Mouse (Mus musculus): ENCODE results near the gene Tmem178. TPM values are rescaled to one million over a fixed set of nuclear protein-coding genes. Genes with fewer than 3 reads are reported as not detected.
A peak's percentile ranks its signal among the peaks of the same experiment; 100 is the strongest.

The Tmem178 gene
- polyA plus RNA-seq, 1 experiment from 2014 or later, result 33.9 TPM

- Histone ChIP-seq H3K27me3 (ENCODE audit: control insufficient read depth, insufficient read depth, low read length) (no peaks in the 10 kb centered on the region), H3K27ac (no peak overlapping the region), H3K9ac (no peak overlapping the region), H3K4me2 (replicated peaks) (no peak overlapping the region), H3K36me3 (replicated peaks; ENCODE audit: control insufficient read depth, insufficient read depth) (peaks cover 4% of the 10 kb centered on the region; the same call in 1 of the 2 replicates), H3K4me1 (replicated peaks; ENCODE audit: control insufficient read depth, insufficient read depth, low read length) (0 out of 2 replicates have a peak, but pooled peaks cover 6% of the 10 kb centered on the region), H3K4me3 (replicated peaks; ENCODE audit: low read length) (no peak overlapping the region), H3K9me3 (ENCODE audit: control insufficient read depth, low read length) (no peaks in the 10 kb centered on the region)
- WGBS, result 77% methylated on average over 11 of the region's 11 CpGs
- DNase-seq (ENCODE audit: low spot score) (no peak), ATAC-seq (ENCODE audit: low FRiP score) (no peak)
Measured at GRCm38 (mm10) chr17:81004454-81004853, 60.0 kb downstream of the Tmem178 start.

GRCm38 (mm10) chr17:81005292-81005691 lies 60.9 kb downstream of the Tmem178 start:
- Histone ChIP-seq H3K9me3 (ENCODE audit: control insufficient read depth, low read length) (no peaks in the 10 kb centered on the region), H3K27me3 (ENCODE audit: control insufficient read depth, insufficient read depth, low read length) (no peaks in the 10 kb centered on the region), H3K4me2 (replicated peaks) (no peak overlapping the region), H3K4me1 (replicated peaks; ENCODE audit: control insufficient read depth, insufficient read depth, low read length) (0 out of 2 replicates have a peak, but pooled peaks cover 9% of the 10 kb centered on the region), H3K4me3 (replicated peaks; ENCODE audit: low read length) (no peak overlapping the region), H3K9ac (no peak overlapping the region), H3K27ac (no peak overlapping the region), H3K36me3 (replicated peaks; ENCODE audit: control insufficient read depth, insufficient read depth) (peaks cover 4% of the 10 kb centered on the region; the same call in 1 of the 2 replicates)
- ATAC-seq (ENCODE audit: low FRiP score) (no peak), DNase-seq (ENCODE audit: low spot score) (no peak)
- WGBS, result 60% methylated on average over 8 of the region's 8 CpGs

GRCm38 (mm10) chr17:81009112-81009511 lies 64.7 kb downstream of the Tmem178 start:
- Histone ChIP-seq H3K27me3 (ENCODE audit: control insufficient read depth, insufficient read depth, low read length) (no peaks in the 10 kb centered on the region), H3K27ac (peak overlapping the region; percentile 33; the same call in 1 of the 2 replicates), H3K4me1 (replicated peaks; ENCODE audit: control insufficient read depth, insufficient read depth, low read length) (0 out of 2 replicates have a peak, but pooled peaks cover 20% of the 10 kb centered on the region), H3K36me3 (replicated peaks; ENCODE audit: control insufficient read depth, insufficient read depth) (no peaks in the 10 kb centered on the region), H3K9ac (no peak overlapping the region), H3K4me2 (replicated peaks) (no peak overlapping the region), H3K4me3 (replicated peaks; ENCODE audit: low read length) (no peak overlapping the region), H3K9me3 (ENCODE audit: control insufficient read depth, low read length) (no peaks in the 10 kb centered on the region)
- WGBS, result 90% methylated on average over 10 of the region's 10 CpGs
- DNase-seq (ENCODE audit: low spot score) (no peak), ATAC-seq (ENCODE audit: low FRiP score) (no peak)

GRCm38 (mm10) chr17:81010199-81010598 lies 65.8 kb downstream of the Tmem178 start:
- Histone ChIP-seq H3K9ac (no peak overlapping the region), H3K36me3 (replicated peaks; ENCODE audit: control insufficient read depth, insufficient read depth) (no peaks in the 10 kb centered on the region), H3K4me3 (replicated peaks; ENCODE audit: low read length) (no peak overlapping the region), H3K27me3 (ENCODE audit: control insufficient read depth, insufficient read depth, low read length) (no peaks in the 10 kb centered on the region), H3K9me3 (ENCODE audit: control insufficient read depth, low read length) (no peaks in the 10 kb centered on the region), H3K27ac (no peak overlapping the region), H3K4me1 (replicated peaks; ENCODE audit: control insufficient read depth, insufficient read depth, low read length) (0 out of 2 replicates have a peak, but pooled peaks cover 15% of the 10 kb centered on the region), H3K4me2 (replicated peaks) (no peak overlapping the region)
- no peak for DNase-seq (ENCODE audit: low spot score)
- ATAC-seq (ENCODE audit: low FRiP score), result peak; percentile 52; the same call in 1 of the 2 replicates
- WGBS, result 44% methylated on average over 3 of the region's 3 CpGs

GRCm38 (mm10) chr17:81010844-81011685 lies 66.6 kb downstream of the Tmem178 start:
- 62% methylated on average over 18 of the region's 18 CpGs for WGBS
- no peak overlapping the region for H3K4me2 ChIP-seq (replicated peaks)
- H3K27me3 ChIP-seq (ENCODE audit: control insufficient read depth, insufficient read depth, low read length), result no peaks in the 10 kb centered on the region
- no peak overlapping the region for H3K4me3 ChIP-seq (replicated peaks; ENCODE audit: low read length)
- H3K27ac ChIP-seq, result peak overlapping the region; percentile 51; the same call in 1 of the 2 replicates
- ATAC-seq (ENCODE audit: low FRiP score), result no peak
- H3K4me1 ChIP-seq (replicated peaks; ENCODE audit: control insufficient read depth, insufficient read depth, low read length), result 0 out of 2 replicates have a peak, but pooled peaks cover 13% of the 10 kb centered on the region
- H3K36me3 ChIP-seq (replicated peaks; ENCODE audit: control insufficient read depth, insufficient read depth), result no peaks in the 10 kb centered on the region
- H3K9me3 ChIP-seq (ENCODE audit: control insufficient read depth, low read length), result no peaks in the 10 kb centered on the region
- H3K9ac ChIP-seq, result no peak overlapping the region
- DNase-seq (ENCODE audit: low spot score), result no peak

- 52% methylated on average over 4 of the region's 4 CpGs for WGBS
Measured at GRCm38 (mm10) chr17:81015814-81016447, 71.5 kb downstream of the Tmem178 start.

GRCm38 (mm10) chr17:81017132-81017531 lies 72.7 kb downstream of the Tmem178 start:
- H3K36me3 ChIP-seq (replicated peaks; ENCODE audit: control insufficient read depth, insufficient read depth), result no peaks in the 10 kb centered on the region
- 32% methylated on average over 1 of the region's 1 CpGs for WGBS
- H3K4me2 ChIP-seq (replicated peaks), result no peak overlapping the region
- peak; percentile 48; the same call in 1 of the 2 replicates for ATAC-seq (ENCODE audit: low FRiP score)
- no peaks in the 10 kb centered on the region for H3K27me3 ChIP-seq (ENCODE audit: control insufficient read depth, insufficient read depth, low read length)
- no peak overlapping the region for H3K9ac ChIP-seq
- H3K4me3 ChIP-seq (replicated peaks; ENCODE audit: low read length), result no peak overlapping the region
- H3K9me3 ChIP-seq (ENCODE audit: control insufficient read depth, low read length), result no peaks in the 10 kb centered on the region
- no peak overlapping the region for H3K27ac ChIP-seq
- no peak for DNase-seq (ENCODE audit: low spot score)
- H3K4me1 ChIP-seq (replicated peaks; ENCODE audit: control insufficient read depth, insufficient read depth, low read length), result no peaks in the 10 kb centered on the region

More at GRCm38 (mm10) chr17:81015814-81016447, 71.5 kb downstream of the Tmem178 start:
- Histone ChIP-seq H3K9ac (no peak overlapping the region), H3K4me3 (replicated peaks; ENCODE audit: low read length) (no peak overlapping the region), H3K27ac (no peak overlapping the region), H3K4me2 (replicated peaks) (no peak overlapping the region), H3K4me1 (replicated peaks; ENCODE audit: control insufficient read depth, insufficient read depth, low read length) (0 out of 2 replicates have a peak, but pooled peaks cover 8% of the 10 kb centered on the region), H3K36me3 (replicated peaks; ENCODE audit: control insufficient read depth, insufficient read depth) (no peaks in the 10 kb centered on the region), H3K9me3 (ENCODE audit: control insufficient read depth, low read length) (no peaks in the 10 kb centered on the region), H3K27me3 (ENCODE audit: control insufficient read depth, insufficient read depth, low read length) (no peaks in the 10 kb centered on the region)
- DNase-seq (ENCODE audit: low spot score) (peak; percentile 81), ATAC-seq (ENCODE audit: low FRiP score) (peak; percentile 12; the same call in 1 of the 2 replicates)

GRCm38 (mm10) chr17:81027331-81027730 lies 82.9 kb downstream of the Tmem178 start:
- Histone ChIP-seq H3K27ac (no peak overlapping the region), H3K9me3 (ENCODE audit: control insufficient read depth, low read length) (no peaks in the 10 kb centered on the region), H3K4me3 (replicated peaks; ENCODE audit: low read length) (no peak overlapping the region), H3K36me3 (replicated peaks; ENCODE audit: control insufficient read depth, insufficient read depth) (peaks cover 17% of the 10 kb centered on the region), H3K4me1 (replicated peaks; ENCODE audit: control insufficient read depth, insufficient read depth, low read length) (no peaks in the 10 kb centered on the region), H3K4me2 (replicated peaks) (no peak overlapping the region), H3K27me3 (ENCODE audit: control insufficient read depth, insufficient read depth, low read length) (no peaks in the 10 kb centered on the region), H3K9ac (no peak overlapping the region)
- DNase-seq (ENCODE audit: low spot score), result no peak
- no peak for ATAC-seq (ENCODE audit: low FRiP score)
- WGBS, result 77% methylated on average over 6 of the region's 6 CpGs

- Histone ChIP-seq H3K4me3 (replicated peaks; ENCODE audit: low read length) (no peak overlapping the region), H3K27ac (no peak overlapping the region), H3K9me3 (ENCODE audit: control insufficient read depth, low read length) (no peaks in the 10 kb centered on the region), H3K36me3 (replicated peaks; ENCODE audit: control insufficient read depth, insufficient read depth) (peaks cover 28% of the 10 kb centered on the region), H3K27me3 (ENCODE audit: control insufficient read depth, insufficient read depth, low read length) (no peaks in the 10 kb centered on the region), H3K4me2 (replicated peaks) (no peak overlapping the region), H3K4me1 (replicated peaks; ENCODE audit: control insufficient read depth, insufficient read depth, low read length) (no peaks in the 10 kb centered on the region), H3K9ac (no peak overlapping the region)
- ATAC-seq (ENCODE audit: low FRiP score) (no peak), DNase-seq (ENCODE audit: low spot score) (no peak)
- 96% methylated on average over 3 of the region's 3 CpGs for WGBS
Measured at GRCm38 (mm10) chr17:81031830-81032442, 87.5 kb downstream of the Tmem178 start.
